Mouse (Mus musculus): ENCODE data around the gene Stard3. TPM values are rescaled to one million over a fixed set of nuclear protein-coding genes. Genes with fewer than 3 reads are reported as not detected.

Gene Stard3
- total and polyA plus RNA-seq, 3 experiments = 31.7 to 39.6 (median 33.9) TPM

- Histone ChIP-seq H3K9ac (ENCODE audit: insufficient read depth, low read depth) (no peak overlapping the region), H3K27ac (ENCODE audit: insufficient read depth, low read depth) (no peak overlapping the region), H3K4me3 (replicated peaks in 1 of 3; ENCODE audit: low read depth in 2 of 3, low read length in 2 of 3, poor library complexity in 1 of 3) (no peak overlapping the region), H3K79me2 (replicated peaks; ENCODE audit: control insufficient read depth, extremely low read depth, insufficient read depth, poor library complexity, severe bottlenecking) (no peaks in the 10 kb centered on the region), H3K9me3 (replicated peaks; ENCODE audit: low read length) (peaks cover 2% of the 10 kb centered on the region), H3K4me1 (ENCODE audit: control insufficient read depth in 1 of 2, insufficient read depth in 2 of 2) (peaks cover 29% of the 10 kb centered on the region in 2 experiments), H3K27me3 (replicated peaks) (peaks cover 94% of the 10 kb centered on the region), H3K36me3 (replicated peaks in 1 of 2; ENCODE audit: control insufficient read depth in 1 of 2, insufficient read depth in 1 of 2, low read length in 1 of 2) (no peaks in the 10 kb centered on the region), H3K4me2 (ENCODE audit: insufficient read depth, low read depth, poor library complexity, severe bottlenecking) (no peak overlapping the region)
- dilution Hi-C loops (cut with MboI; ENCODE audit: extremely low pct_ligation_motif_present, extremely low pct_unique_long_range_greater_than_20kb, low sequenced_read_pairs) = no loop called here
- in situ Hi-C loops (cut with MboI; ENCODE audit: low pct_ligation_motif_present, low pct_unique_long_range_greater_than_20kb, low sequenced_read_pairs) = loop anchor here (25.0 kb wide), 1 partner anchor 301 kb away; the partner anchor contains the start of genes Gm12355, Gsdma2 and Gsdma3
- DNase-seq (ENCODE audit: extremely low read depth) = peak; percentile 61
- TF ChIP-seq CTCF (conservative IDR thresholded peaks at IDR 0.05 in 1 of 2, IDR thresholded peaks at IDR 0.05 in 1 of 2; ENCODE audit: low read depth in 2 of 2, low read length in 2 of 2) = peak; percentile 60 to 77
- no peak for TF ChIP-seq BHLHE40 (IDR thresholded peaks at IDR 0.05; ENCODE audit: low read depth, low read length)
- peak; percentile 23 for TF ChIP-seq RAD21 (IDR thresholded peaks at IDR 0.05; ENCODE audit: low read depth, low read length)
Measured at GRCm38 (mm10) chr11:98336245-98337107, 21.7 kb upstream of the Stard3 start.

- H3K4me2 ChIP-seq (ENCODE audit: insufficient read depth, low read depth, poor library complexity, severe bottlenecking) = peak overlapping the region; percentile 67
- H3K9ac ChIP-seq (ENCODE audit: insufficient read depth, low read depth) = no peak overlapping the region
- no peak overlapping the region for H3K27ac ChIP-seq (ENCODE audit: insufficient read depth, low read depth)
- no peaks in the 10 kb centered on the region for H3K79me2 ChIP-seq (replicated peaks; ENCODE audit: control insufficient read depth, extremely low read depth, insufficient read depth, poor library complexity, severe bottlenecking)
- peak overlapping the region in 1 of 3 experiments; percentile 39 for H3K4me3 ChIP-seq (replicated peaks in 1 of 3; ENCODE audit: low read depth in 2 of 3, low read length in 2 of 3, poor library complexity in 1 of 3)
- H3K9me3 ChIP-seq (replicated peaks; ENCODE audit: low read length) = no peaks in the 10 kb centered on the region
- H3K27me3 ChIP-seq (replicated peaks) = peaks cover 85% of the 10 kb centered on the region
- H3K36me3 ChIP-seq (replicated peaks in 1 of 2; ENCODE audit: control insufficient read depth in 1 of 2, insufficient read depth in 1 of 2, low read length in 1 of 2) = no peaks in the 10 kb centered on the region
- peaks cover 31 to 44% of the 10 kb centered on the region in 2 experiments for H3K4me1 ChIP-seq (ENCODE audit: control insufficient read depth in 1 of 2, insufficient read depth in 2 of 2)
- DNase-seq (ENCODE audit: extremely low read depth) = no peak
- dilution Hi-C loops (cut with MboI; ENCODE audit: extremely low pct_ligation_motif_present, extremely low pct_unique_long_range_greater_than_20kb, low sequenced_read_pairs) = no loop called here
- in situ Hi-C loops (cut with MboI; ENCODE audit: low pct_ligation_motif_present, low pct_unique_long_range_greater_than_20kb, low sequenced_read_pairs) = loop anchor here (25.0 kb wide), 1 partner anchor 299 kb away; the partner anchor contains the start of genes Gm12355, Gsdma2 and Gsdma3
- TF ChIP-seq MYC (IDR thresholded peaks at IDR 0.05; ENCODE audit: low read depth, low read length) (no peak), USF2 (conservative IDR thresholded peaks at IDR 0.05; ENCODE audit: low read depth, low read length) (no peak), BHLHE40 (IDR thresholded peaks at IDR 0.05; ENCODE audit: low read depth, low read length) (peak; percentile 62), MAZ (IDR thresholded peaks at IDR 0.05; ENCODE audit: low read depth, low read length) (no peak), MAFK (IDR thresholded peaks at IDR 0.05; ENCODE audit: insufficient replicate concordance, low read length) (no peak)
Measured at GRCm38 (mm10) chr11:98338507-98338961, 19.6 kb upstream of the Stard3 start.

- dilution Hi-C loops (cut with MboI; ENCODE audit: extremely low pct_ligation_motif_present, extremely low pct_unique_long_range_greater_than_20kb, low sequenced_read_pairs) = no loop called here
- DNase-seq (ENCODE audit: extremely low read depth) = no peak
- no peak overlapping the region for H3K4me3 ChIP-seq (replicated peaks in 1 of 3; ENCODE audit: low read depth in 2 of 3, low read length in 2 of 3, poor library complexity in 1 of 3)
- H3K9me3 ChIP-seq (replicated peaks; ENCODE audit: low read length) = no peaks in the 10 kb centered on the region
- in situ Hi-C loops (cut with MboI; ENCODE audit: low pct_ligation_motif_present, low pct_unique_long_range_greater_than_20kb, low sequenced_read_pairs) = loop anchor here (25.0 kb wide), 1 partner anchor 298 kb away; the partner anchor contains the start of genes Gm12355, Gsdma2 and Gsdma3
- H3K4me1 ChIP-seq (ENCODE audit: control insufficient read depth in 1 of 2, insufficient read depth in 2 of 2) = peaks cover 28 to 41% of the 10 kb centered on the region in 2 experiments
- peak overlapping the region; percentile 67 for H3K4me2 ChIP-seq (ENCODE audit: insufficient read depth, low read depth, poor library complexity, severe bottlenecking)
- H3K79me2 ChIP-seq (replicated peaks; ENCODE audit: control insufficient read depth, extremely low read depth, insufficient read depth, poor library complexity, severe bottlenecking) = no peaks in the 10 kb centered on the region
- H3K27me3 ChIP-seq (replicated peaks) = peaks cover 82% of the 10 kb centered on the region
- no peak overlapping the region for H3K27ac ChIP-seq (ENCODE audit: insufficient read depth, low read depth)
- TF ChIP-seq EP300 (IDR thresholded peaks at IDR 0.05; ENCODE audit: low read length) (no peak), MXI1 (IDR thresholded peaks at IDR 0.05; ENCODE audit: low read depth, low read length) (no peak), JUND (conservative IDR thresholded peaks at IDR 0.05; ENCODE audit: low read depth, low read length) (no peak), ELF1 (IDR thresholded peaks at IDR 0.05; ENCODE audit: low read depth, low read length) (no peak), NELFE (IDR thresholded peaks at IDR 0.05; ENCODE audit: low read depth, low read length) (no peak), ZMIZ1 (IDR thresholded peaks at IDR 0.05; ENCODE audit: low read depth, low read length) (no peak), UBTF (IDR thresholded peaks at IDR 0.05; ENCODE audit: low read depth, low read length) (no peak), USF2 (conservative IDR thresholded peaks at IDR 0.05; ENCODE audit: low read depth, low read length) (no peak), MEF2A (IDR thresholded peaks at IDR 0.05; ENCODE audit: borderline replicate concordance, low read depth, low read length) (no peak), CTCF (conservative IDR thresholded peaks at IDR 0.05 in 1 of 2, IDR thresholded peaks at IDR 0.05 in 1 of 2; ENCODE audit: low read depth in 2 of 2, low read length in 2 of 2) (no peak), HCFC1 (IDR thresholded peaks at IDR 0.05; ENCODE audit: low read depth, low read length) (no peak)
- H3K36me3 ChIP-seq (replicated peaks in 1 of 2; ENCODE audit: control insufficient read depth in 1 of 2, insufficient read depth in 1 of 2, low read length in 1 of 2) = no peaks in the 10 kb centered on the region
- no peak overlapping the region for H3K9ac ChIP-seq (ENCODE audit: insufficient read depth, low read depth)
Measured at GRCm38 (mm10) chr11:98339071-98339501, 19.1 kb upstream of the Stard3 start.

All from CH12.LX (cell line).